Mouse (Mus musculus) midbrain, embryonic 12.5 days (tissue): ENCODE data around the gene Fam13a. TPM values are rescaled to one million over a fixed set of nuclear protein-coding genes. Genes with fewer than 3 reads are reported as not detected.

Experiments used
- ATAC-seq: fragments of 200-750 bp; cut with Nextera tagmentation; 2 replicates; pipeline ENCODE4 v1.8.0; 2017; ENCODE audit warnings: low read depth, moderate TSS enrichment, moderate library complexity; ENCODE audit not compliant: low FRiP score
- H3K27ac ChIP-seq: fragments of 300-500 bp; sonication (generic); replicated peaks from 2 replicates; pipeline ENCODE4 v1.5.1; 2016; ENCODE audit warnings: mild to moderate bottlenecking
- H3K27me3 ChIP-seq: fragments of 300-500 bp; sonication (generic); 2 replicates; pipeline ENCODE4 v1.6.1; 2016; ENCODE audit warnings: mild to moderate bottlenecking
- H3K36me3 ChIP-seq: fragments of 300-500 bp; sonication (generic); 2 replicates; pipeline ENCODE4 v1.6.1; 2016
- H3K4me1 ChIP-seq: fragments of 300-500 bp; sonication (generic); 2 replicates; pipeline ENCODE4 v1.6.1; 2016
- H3K4me2 ChIP-seq: fragments of 300-500 bp; sonication (generic); replicated peaks from 2 replicates; pipeline ENCODE4 v1.6.1; 2016; ENCODE audit warnings: mild to moderate bottlenecking, moderate library complexity
- H3K4me3 ChIP-seq: fragments of 300-500 bp; sonication (generic); 2 replicates; pipeline ENCODE4 v1.5.1; 2016; ENCODE audit warnings: mild to moderate bottlenecking
- H3K9ac ChIP-seq: fragments of 300-500 bp; sonication (generic); replicated peaks from 2 replicates; pipeline ENCODE4 v1.6.1; 2016; ENCODE audit warnings: mild to moderate bottlenecking, moderate library complexity
- H3K9me3 ChIP-seq: fragments of 300-500 bp; sonication (generic); 2 replicates; pipeline ENCODE4 v1.6.1; 2016; ENCODE audit warnings: mild to moderate bottlenecking
- WGBS: fragments of 180-500 bp; shearing (Covaris S2); methylation state at CpG from one replicate; pipeline ENCODE4 v1.1.7; 2016; 5-methylcytosine and 5-hydroxymethylcytosine counted together
- polyA plus RNA-seq: library from polyadenylated mRNA; unstranded; fragments of >200 nt; fragmentation: Nextera tagmentation; extraction: Ambion mirVana; gene quantifications from 2 replicates; pipeline ENCODE4 v1.2.1, GENCODE M21; 2016

The Fam13a gene
- polyA plus RNA-seq, 1 experiment from 2014 or later = 6.2 TPM

- Histone ChIP-seq H3K4me2 (no peak overlapping the region), H3K9me3 (no peaks in the 10 kb centered on the region), H3K27ac (no peak overlapping the region), H3K27me3 (no peaks in the 10 kb centered on the region), H3K4me1 (no peaks in the 10 kb centered on the region), H3K9ac (no peak overlapping the region), H3K4me3 (no peak overlapping the region), H3K36me3 (no peaks in the 10 kb centered on the region)
- no peak for ATAC-seq
- 76% methylated on average over 2 of the region's 2 CpGs for WGBS
Observed at GRCm38 (mm10) chr6:58951128-58951992, 73.0 kb downstream of the Fam13a start.

DNA sequence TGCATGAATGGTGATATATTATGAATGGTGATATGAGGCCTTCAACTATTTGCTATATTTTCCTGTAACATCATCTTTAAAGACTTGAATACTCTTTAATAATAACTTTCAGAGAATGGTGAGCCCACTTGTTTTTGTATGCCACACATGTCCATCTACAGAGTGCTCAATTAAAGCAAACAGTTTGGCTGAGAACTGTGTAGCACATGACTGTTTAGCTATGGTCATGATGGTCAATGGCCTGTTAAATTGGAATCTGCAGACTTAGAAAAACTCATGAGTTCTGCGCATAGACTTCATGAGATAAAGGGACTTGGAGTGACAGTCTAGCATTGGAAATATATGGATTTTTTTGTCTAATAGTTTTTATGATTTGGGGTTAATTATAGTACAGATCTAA, 73.9 kb downstream of the Fam13a start:
- Histone ChIP-seq H3K27ac (no peak overlapping the region), H3K9me3 (no peaks in the 10 kb centered on the region), H3K4me2 (no peak overlapping the region), H3K36me3 (no peaks in the 10 kb centered on the region), H3K9ac (no peak overlapping the region), H3K4me1 (no peaks in the 10 kb centered on the region), H3K27me3 (no peaks in the 10 kb centered on the region), H3K4me3 (no peak overlapping the region)
- WGBS = 95% methylated on average over 1 of the region's 1 CpGs
- no peak for ATAC-seq

GRCm38 (mm10) chr6:58946840-58947239, 77.5 kb downstream of the Fam13a start:
- H3K9me3 ChIP-seq = no peaks in the 10 kb centered on the region
- H3K27me3 ChIP-seq = no peaks in the 10 kb centered on the region
- no peak for ATAC-seq
- WGBS = 80% methylated on average over 4 of the region's 4 CpGs
- no peak overlapping the region for H3K9ac ChIP-seq
- no peaks in the 10 kb centered on the region for H3K36me3 ChIP-seq
- H3K4me2 ChIP-seq = no peak overlapping the region
- no peak overlapping the region for H3K4me3 ChIP-seq
- no peak overlapping the region for H3K27ac ChIP-seq
- no peaks in the 10 kb centered on the region for H3K4me1 ChIP-seq

DNA sequence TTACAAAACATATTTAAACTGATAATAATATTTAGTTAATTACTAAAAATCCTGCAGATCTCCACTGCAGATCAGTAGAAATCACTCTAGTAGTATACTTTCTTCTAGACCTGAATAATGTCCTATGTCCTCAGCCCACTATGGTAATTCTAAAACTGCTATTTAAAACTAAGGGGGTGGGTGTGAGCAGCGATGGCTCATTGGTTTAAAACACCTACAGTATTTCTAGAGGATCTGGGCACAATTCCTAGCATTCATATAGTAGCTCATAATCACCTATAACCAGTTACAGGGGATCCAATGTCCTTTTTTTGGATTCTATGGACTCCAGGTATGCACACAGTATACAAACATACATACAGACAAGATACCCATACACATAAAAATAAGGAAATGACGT, 78.1 kb downstream of the Fam13a start:
- no peak overlapping the region for H3K27ac ChIP-seq
- H3K27me3 ChIP-seq = no peaks in the 10 kb centered on the region
- no peaks in the 10 kb centered on the region for H3K9me3 ChIP-seq
- no peak overlapping the region for H3K4me2 ChIP-seq
- ATAC-seq = no peak
- 72% methylated on average over 2 of the region's 2 CpGs for WGBS
- no peak overlapping the region for H3K4me3 ChIP-seq
- H3K4me1 ChIP-seq = no peaks in the 10 kb centered on the region
- no peaks in the 10 kb centered on the region for H3K36me3 ChIP-seq
- H3K9ac ChIP-seq = no peak overlapping the region

GRCm38 (mm10) chr6:58943958-58944357, 80.4 kb downstream of the Fam13a start:
- no peak overlapping the region for H3K9ac ChIP-seq
- ATAC-seq = no peak
- no peak overlapping the region for H3K27ac ChIP-seq
- WGBS = 98% methylated on average over 3 of the region's 3 CpGs
- H3K9me3 ChIP-seq = no peaks in the 10 kb centered on the region
- H3K4me3 ChIP-seq = no peak overlapping the region
- no peak overlapping the region for H3K4me2 ChIP-seq
- H3K4me1 ChIP-seq = no peaks in the 10 kb centered on the region
- no peaks in the 10 kb centered on the region for H3K27me3 ChIP-seq
- H3K36me3 ChIP-seq = no peaks in the 10 kb centered on the region

DNA sequence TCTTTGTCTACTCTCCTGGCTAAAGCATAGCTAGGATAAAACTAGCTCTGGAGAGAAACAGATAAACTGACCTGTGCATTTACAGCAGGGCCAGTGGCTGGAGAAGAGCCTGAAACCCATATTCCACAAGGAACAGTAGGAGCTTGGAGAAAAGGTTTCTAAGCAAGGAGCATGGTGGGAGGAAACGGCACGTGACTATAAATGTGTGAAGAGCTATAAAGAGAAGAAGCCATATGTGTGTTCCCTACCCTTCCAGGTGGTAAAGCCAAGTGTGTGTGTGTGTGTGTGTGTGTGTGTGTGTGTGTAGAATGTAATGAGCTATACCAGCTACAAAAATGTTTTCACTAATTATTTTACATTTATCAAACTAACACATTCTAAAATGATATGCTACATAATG, 82.1 kb downstream of the Fam13a start:
- Histone ChIP-seq H3K4me1 (no peaks in the 10 kb centered on the region), H3K27me3 (no peaks in the 10 kb centered on the region), H3K27ac (no peak overlapping the region), H3K4me2 (no peak overlapping the region), H3K36me3 (no peaks in the 10 kb centered on the region), H3K4me3 (no peak overlapping the region), H3K9me3 (no peaks in the 10 kb centered on the region), H3K9ac (no peak overlapping the region)
- ATAC-seq = no peak
- WGBS = 83% methylated on average over 2 of the region's 2 CpGs

DNA sequence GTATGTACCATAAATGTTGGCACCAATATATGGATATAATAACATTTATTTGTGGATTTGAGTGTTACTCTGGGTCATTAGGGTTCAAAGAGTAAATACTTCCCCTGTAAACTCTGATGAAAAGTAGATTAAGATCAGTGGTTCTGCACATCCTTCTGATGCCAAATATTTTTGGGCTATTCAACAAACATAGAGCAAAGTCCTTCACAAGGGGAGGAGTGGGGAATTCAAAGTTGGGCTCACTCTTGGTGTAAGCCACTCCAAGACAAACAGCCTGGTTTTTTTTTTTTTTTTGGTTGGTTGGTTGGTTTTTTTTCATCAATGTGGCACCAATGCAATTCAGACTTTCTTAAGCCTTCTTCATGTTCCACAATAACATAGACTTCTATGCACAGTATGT, 86.6 kb downstream of the Fam13a start:
- H3K4me3 ChIP-seq = no peak overlapping the region
- H3K4me1 ChIP-seq = peaks cover 14% of the 10 kb centered on the region
- H3K4me2 ChIP-seq = no peak overlapping the region
- no peaks in the 10 kb centered on the region for H3K27me3 ChIP-seq
- no peaks in the 10 kb centered on the region for H3K36me3 ChIP-seq
- no peaks in the 10 kb centered on the region for H3K9me3 ChIP-seq
- H3K27ac ChIP-seq = no peak overlapping the region
- H3K9ac ChIP-seq = no peak overlapping the region
- ATAC-seq = no peak

GRCm38 (mm10) chr6:58934144-58934543, 90.2 kb downstream of the Fam13a start:
- Histone ChIP-seq H3K27ac (peak overlapping the region; percentile 77), H3K4me3 (no peak overlapping the region), H3K9me3 (no peaks in the 10 kb centered on the region), H3K4me2 (0 out of 2 replicates have a peak overlapping the region, but pooled peaks have one; percentile 2), H3K36me3 (no peaks in the 10 kb centered on the region), H3K9ac (no peak overlapping the region), H3K27me3 (no peaks in the 10 kb centered on the region), H3K4me1 (peaks cover 23% of the 10 kb centered on the region)
- peak; percentile 28 for ATAC-seq
- 32% methylated on average over 4 of the region's 4 CpGs for WGBS

GRCm38 (mm10) chr6:58933189-58933913, 91.0 kb downstream of the Fam13a start:
- WGBS = 36% methylated on average over 6 of the region's 6 CpGs
- Histone ChIP-seq H3K4me1 (peaks cover 23% of the 10 kb centered on the region), H3K4me2 (peak overlapping the region; percentile 21), H3K4me3 (no peak overlapping the region), H3K36me3 (no peaks in the 10 kb centered on the region), H3K9me3 (no peaks in the 10 kb centered on the region), H3K27me3 (no peaks in the 10 kb centered on the region), H3K27ac (peak overlapping the region; percentile 86), H3K9ac (no peak overlapping the region)
- peak; percentile 94 for ATAC-seq

- H3K4me1 ChIP-seq = peaks cover 23% of the 10 kb centered on the region
- H3K27me3 ChIP-seq = no peaks in the 10 kb centered on the region
- H3K27ac ChIP-seq = peak overlapping the region; percentile 86
- ATAC-seq = peak; percentile 39
- H3K9me3 ChIP-seq = no peaks in the 10 kb centered on the region
- peak overlapping the region; percentile 21 for H3K4me2 ChIP-seq
- no peak overlapping the region for H3K4me3 ChIP-seq
- no peak overlapping the region for H3K9ac ChIP-seq
- 61% methylated on average over 12 of the region's 12 CpGs for WGBS
- no peaks in the 10 kb centered on the region for H3K36me3 ChIP-seq
Observed at GRCm38 (mm10) chr6:58932515-58933188, 91.7 kb downstream of the Fam13a start.

DNA sequence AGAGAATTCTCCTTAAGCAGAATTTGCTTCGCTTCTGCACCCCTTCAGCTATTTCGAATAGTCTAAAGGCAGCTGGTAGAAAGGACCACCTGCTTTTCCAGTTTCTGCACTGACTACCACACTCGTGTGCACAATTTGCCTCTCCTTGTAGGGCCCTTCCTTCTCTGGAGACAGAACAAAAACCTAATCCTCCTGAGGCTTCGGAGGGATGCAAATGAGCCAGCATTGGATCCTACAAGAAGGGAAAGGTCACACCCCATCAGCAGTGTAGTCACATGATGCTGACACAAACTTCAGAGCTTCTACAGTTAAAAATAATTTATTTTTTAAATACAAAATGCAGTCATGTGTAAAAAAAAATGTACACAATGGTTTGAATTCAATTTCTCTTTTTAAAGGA, 93.2 kb downstream of the Fam13a start:
- Histone ChIP-seq H3K9me3 (no peaks in the 10 kb centered on the region), H3K27me3 (no peaks in the 10 kb centered on the region), H3K36me3 (no peaks in the 10 kb centered on the region), H3K4me2 (no peak overlapping the region), H3K9ac (no peak overlapping the region), H3K4me3 (no peak overlapping the region), H3K27ac (0 out of 2 replicates have a peak overlapping the region, but pooled peaks have one; percentile 6), H3K4me1 (peaks cover 23% of the 10 kb centered on the region)
- no peak for ATAC-seq
- 35% methylated on average over 4 of the region's 4 CpGs for WGBS

DNA sequence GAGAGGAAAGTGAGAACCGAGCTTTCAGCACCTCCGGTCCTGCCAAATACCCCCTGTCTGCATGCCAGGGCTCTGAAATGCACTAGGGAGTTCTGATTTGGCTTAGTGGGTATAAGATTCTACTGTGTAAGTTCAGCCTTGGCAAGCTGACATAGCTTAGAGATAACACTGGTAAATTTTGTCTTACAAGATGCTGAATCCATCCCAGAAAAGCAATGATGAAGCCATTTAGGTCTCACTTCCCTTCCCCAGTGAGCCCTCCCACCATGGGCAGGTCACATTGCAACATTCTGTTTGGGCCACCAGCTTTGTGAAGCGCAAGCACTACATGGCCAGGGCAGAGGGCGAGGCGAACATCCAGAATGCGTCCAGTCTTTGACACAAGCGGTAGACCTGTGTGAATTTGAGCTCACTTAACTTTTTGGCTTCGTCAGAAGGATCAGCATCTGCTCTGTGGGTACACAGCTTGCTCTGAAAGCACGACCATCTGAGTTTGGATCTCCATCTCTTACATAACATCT, 94.4 kb downstream of the Fam13a start:
- 93% methylated on average over 9 of the region's 9 CpGs for WGBS
- Histone ChIP-seq H3K27ac (no peak overlapping the region), H3K9me3 (no peaks in the 10 kb centered on the region), H3K36me3 (no peaks in the 10 kb centered on the region), H3K4me3 (no peak overlapping the region), H3K4me2 (no peak overlapping the region), H3K4me1 (peaks cover 23% of the 10 kb centered on the region), H3K27me3 (no peaks in the 10 kb centered on the region), H3K9ac (no peak overlapping the region)
- no peak for ATAC-seq
